Mouse (Mus musculus) layer of hippocampus, postnatal 10 days (tissue): Measurements from ENCODE around the gene Tbc1d19. TPM values are rescaled to one million over a fixed set of nuclear protein-coding genes. Genes with fewer than 3 reads are reported as not detected.

Source experiments
- DNase-seq, 2 experiments: peaks; one replicate each; pipeline ENCODE4 v3.0.0; 2021; ENCODE audit warnings: low spot score in 2 of 2
- long read RNA-seq: library from polyadenylated mRNA; stranded (forward); transcript quantifications from one replicate; pipeline ENCODE4 v2.0.0, GENCODE M21; 2023
- total RNA-seq, 2 experiments: library from RNA; stranded (reverse); gene quantifications; 2 replicates each; pipeline ENCODE4 v1.2.3; 2021

The Tbc1d19 gene
- 10 to 100 TPM; 48.2 to 60.8 TPM for total RNA-seq
- long read RNA-seq, transcript Tbc1d19-201 (21 exons, 2,273 nt) = major isoform, 32 of 38 reads
- long read RNA-seq, partial matches to known transcripts = 3 of 38 reads
- long read RNA-seq, other reads (novel, unspliced or antisense) = 3 of 38 reads

DNA sequence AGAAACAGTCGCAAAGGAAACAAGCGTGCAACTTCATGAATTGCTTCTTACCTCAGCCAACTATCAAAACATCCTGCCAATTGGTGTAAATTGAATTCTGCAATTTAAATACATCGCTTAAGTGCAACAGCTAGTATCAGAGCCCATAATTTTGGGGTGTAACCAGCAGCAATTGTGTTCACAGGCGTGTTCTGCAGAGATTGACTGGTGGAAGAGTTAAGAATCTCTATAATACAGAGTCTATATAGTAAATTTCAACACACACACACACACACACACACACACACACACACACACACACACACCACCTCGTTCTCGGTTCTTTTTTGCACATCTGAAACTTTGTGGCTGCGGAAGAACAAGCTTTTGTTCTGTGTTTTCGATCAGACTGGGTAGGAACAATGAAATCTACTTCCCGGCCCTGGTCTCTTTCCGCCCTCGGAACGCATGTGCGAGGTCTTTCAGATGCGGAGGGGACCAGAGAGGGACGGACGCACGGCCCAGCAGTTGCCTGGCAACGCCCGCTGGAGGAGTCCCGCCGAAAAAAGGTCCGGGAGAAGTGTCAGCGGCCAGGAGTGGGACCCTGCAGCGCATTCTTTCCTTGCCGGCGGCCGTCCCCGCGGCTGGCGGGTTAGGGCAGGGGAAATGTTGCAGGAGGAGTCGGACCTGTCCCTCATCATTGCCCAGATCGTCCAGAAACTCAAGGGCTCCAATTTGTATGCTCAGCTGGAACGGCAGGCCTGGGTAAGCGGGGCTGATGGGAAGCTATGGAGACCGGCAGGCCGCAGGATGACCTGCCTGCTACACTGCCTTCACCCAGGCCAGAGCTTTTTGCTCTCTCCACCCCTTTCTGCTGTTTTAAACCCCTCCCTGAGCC lies at the start of gene Tbc1d19:
TSS of gene Tbc1d19 (plus strand) at position 492 of the 877 bp plus-strand sequence.
- peak; percentile 81 to 88 for DNase-seq

DNA sequence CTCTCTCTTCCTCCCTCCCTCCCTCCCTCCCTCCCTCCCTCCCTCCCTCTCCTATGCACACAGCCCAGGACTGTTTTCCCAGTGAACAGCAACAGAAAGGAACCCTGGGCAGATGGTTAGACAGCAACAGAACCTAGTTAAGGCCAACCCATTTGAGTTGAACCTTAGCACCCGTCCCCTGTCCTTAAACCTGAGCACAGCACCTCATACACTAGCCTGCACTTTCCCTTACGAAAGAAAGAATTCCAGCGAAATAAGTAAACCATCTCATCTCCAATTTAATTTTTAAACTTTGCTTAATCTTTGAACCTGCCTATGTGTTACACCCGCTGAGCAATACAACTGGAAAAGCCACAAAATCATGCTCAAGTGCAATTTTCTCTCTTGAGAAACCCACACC lies 49.5 kb upstream of the Tbc1d19 start:
- no peak for DNase-seq

DNA sequence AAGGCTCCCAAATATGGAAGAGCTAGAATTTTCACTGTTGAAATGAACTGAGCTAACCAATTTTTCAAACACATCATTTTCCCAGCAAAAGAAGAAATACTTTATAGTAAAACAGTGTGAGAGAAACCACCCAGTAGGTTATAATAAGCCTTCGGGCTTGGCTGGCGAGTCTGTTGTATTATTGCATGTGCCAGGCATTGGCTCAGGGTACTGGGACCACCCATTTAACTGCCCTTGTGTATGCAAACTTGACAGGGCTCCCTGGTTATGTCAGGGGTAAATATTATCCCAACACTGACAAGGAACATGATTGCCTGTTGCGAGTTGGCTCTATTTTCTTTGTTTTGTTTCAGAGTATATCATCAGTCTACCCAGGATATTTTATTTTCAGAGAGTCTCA lies 48.5 kb upstream of the Tbc1d19 start:
- no peak for DNase-seq

DNA sequence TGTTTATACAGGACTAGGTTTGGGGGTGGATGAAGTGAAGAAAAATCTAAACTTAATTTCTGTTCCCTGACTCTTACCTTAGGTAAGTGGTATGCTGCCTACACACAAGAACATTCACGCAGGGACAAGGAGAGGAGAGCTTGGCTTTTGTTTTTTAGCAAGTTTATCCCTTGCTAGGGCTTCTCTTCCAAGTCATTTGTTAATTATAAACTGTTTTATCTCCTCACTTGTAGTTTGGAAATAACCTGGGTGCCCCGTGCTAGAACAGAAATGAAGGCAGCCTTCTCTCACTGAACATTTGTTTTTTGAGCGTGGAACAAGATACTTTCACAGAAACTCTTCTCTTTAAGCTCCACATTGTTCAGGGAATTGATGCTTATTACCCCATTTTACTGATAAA lies 48.1 kb upstream of the Tbc1d19 start:
- no peak for DNase-seq

DNA sequence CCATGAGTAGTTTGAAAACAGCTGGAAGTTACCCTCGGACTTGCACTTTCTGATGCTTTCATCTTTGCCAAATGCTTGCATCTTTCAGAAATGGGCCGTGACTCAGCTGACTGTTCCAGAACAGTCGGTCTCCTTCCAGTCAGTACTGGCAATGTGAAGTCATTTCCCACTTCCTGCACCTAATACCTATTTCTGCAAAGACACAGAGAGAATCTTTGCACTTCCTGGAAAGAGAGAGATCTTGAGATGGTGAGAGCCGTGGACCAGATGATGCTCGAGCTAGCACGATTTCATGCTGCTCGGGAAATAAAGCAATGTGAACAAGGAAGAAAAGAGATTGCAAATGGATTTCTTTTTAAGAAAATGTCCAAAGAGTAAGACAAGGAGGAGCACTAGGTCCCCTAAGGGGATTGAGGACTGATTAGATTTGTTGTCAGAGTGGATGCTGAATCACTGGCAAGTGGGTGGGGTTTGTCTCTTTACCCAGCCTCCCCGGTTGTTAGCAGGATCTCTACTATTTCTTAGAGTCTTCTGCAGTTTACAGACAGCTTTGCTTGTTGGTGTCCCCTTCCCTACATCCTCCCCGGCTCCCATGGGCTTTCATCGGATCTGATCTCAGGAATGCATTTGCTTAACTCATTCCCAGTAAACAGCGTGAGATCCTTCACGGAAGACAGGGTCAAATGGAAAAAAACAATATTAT lies 24.4 kb upstream of the Tbc1d19 start:
- no peak for DNase-seq

DNA sequence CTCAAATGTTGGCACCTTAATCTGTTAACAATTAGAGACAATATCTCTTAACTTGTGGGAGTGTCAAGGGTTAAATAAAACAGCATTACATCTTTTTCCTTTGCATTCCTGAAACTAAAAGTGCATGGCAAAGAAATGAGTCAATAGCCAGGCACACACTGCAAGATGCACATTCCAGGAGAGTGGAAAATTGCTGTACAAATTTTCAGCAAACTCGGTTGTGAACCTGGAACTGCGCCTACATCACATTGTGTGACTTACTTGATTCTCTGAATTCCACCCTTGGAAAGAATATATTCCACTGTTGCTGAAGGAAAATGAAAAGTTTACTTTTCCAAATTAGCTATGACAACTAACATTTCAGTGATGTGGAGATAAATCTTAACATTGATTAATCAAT lies 8.0 kb upstream of the Tbc1d19 start:
- DNase-seq = no peak

DNA sequence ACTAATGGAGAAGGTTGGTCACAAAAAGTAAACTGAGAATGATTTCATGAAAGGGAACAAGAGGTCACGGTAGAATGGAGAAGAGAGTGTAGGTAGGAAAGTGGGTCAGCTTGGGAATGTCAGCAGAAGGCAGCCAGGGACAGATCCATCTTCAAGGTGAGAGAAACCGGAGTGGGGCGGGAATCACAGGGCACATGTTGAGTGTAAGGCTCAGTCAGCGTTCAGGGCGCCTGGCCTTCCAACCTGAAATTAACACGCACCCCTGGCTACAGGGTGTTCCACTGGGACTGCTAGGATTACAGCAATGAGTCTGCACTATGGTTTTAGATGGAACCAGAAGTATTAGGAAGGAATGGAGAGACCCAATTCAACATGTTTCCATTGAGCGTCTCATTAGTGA lies 10.3 kb downstream of the Tbc1d19 start:
- DNase-seq = no peak

DNA sequence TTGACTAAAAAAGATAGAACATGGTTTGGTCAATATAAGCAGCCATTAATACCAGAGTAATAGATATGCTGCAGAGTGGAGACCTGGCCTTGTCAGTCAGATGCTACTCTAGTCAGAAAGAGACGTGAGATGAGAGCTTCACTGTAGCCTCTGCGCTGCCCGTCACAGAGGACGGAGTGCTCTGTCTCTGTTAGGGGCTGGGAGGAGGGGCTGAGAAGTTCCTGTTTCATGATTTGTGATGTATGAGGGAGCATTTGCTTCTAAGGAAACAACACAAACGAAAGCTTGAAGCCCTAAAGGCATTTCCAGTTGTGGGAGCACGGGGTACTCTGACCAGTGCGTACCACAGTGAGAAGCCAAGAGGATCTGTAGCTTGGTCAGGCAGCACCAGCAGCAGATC lies 16.5 kb downstream of the Tbc1d19 start:
- DNase-seq = no peak

DNA sequence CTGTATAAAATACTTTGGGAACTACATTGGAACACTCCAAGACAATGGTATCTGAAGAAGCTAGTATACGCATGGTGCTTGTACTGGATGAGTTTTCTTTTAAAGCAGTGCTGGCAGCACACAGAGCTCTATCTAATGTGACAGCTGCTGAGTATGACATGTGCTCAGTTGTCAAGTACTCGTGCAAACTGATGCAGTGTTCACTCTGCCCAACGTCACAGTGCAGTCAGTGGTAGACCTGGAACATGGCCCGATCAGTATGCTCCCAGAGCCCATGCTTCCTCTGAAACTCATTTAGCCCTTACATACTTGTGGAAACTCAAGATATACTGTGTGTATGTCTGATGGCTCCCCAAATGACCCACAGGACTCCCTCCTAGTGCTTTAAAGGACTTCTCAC lies 25.1 kb downstream of the Tbc1d19 start:
- no peak for DNase-seq

DNA sequence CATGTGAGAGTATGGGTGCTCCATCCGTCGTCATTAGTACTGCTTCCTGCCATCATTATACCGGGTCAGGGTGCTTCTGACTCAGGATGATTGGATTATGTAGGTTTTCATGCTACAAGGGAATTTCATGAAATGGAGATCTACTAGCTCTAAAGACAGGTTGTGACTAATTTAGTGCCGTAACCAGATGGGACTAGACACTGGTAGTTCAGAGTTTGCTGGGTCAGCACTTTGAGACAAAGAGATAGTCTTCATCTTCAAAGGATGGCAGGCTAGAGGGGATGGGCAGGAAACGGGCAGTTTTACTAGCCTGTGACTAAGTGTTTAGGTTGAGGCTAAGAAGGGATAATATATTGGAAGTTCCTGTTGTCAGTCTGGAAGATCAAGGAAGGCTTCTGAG lies 31.9 kb downstream of the Tbc1d19 start:
- DNase-seq = no peak

DNA sequence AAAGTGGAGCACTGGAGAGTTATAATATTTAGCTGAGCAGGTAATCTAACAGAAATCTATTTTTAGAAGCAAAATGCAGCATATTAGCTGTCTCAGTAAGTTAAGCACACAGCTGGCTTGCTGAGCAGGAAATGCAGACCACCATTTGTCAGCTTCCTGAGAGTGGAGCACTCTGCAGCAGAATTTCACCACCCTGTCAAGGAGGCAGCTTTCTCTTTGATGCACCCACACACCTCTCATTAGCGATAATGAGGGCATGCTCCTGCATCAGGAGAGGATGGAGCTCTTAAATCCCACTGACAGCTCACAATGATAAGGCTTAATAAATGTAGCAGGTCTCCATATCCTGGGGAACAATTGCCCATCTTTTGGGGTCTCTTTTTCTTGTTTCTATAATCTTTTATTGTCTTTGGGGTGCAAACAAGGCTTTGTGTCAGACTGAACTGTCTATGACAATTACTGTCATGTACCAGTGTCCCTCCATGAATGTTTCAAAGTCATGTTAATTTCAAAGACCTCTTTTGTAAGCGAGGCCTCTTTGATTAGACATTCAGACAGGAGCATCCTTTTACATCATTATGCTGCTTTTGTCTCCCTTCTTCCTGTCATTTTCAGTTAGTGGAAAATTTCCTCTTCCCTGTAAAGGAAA lies 39.0 kb downstream of the Tbc1d19 start:
- DNase-seq = no peak

DNA sequence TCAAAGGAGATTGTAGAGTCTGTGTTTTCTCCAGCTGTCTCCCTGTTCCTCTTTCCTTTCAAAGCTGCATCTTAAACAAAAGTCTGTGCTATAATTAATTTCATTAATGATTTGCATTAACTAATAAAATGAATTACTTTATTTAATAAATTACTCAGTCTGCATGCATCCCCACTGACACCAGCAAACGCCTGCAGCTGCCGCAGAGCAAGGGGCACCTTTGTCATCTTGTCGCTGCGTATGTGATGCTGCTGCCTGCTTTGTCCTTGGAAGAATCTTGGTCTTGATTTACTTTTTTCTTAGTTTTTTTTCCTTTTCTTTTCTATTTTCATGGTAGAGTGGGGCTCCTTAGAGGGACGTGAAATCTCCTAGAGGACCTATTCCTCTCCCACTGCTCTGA lies 43.2 kb downstream of the Tbc1d19 start:
- no peak for DNase-seq

DNA sequence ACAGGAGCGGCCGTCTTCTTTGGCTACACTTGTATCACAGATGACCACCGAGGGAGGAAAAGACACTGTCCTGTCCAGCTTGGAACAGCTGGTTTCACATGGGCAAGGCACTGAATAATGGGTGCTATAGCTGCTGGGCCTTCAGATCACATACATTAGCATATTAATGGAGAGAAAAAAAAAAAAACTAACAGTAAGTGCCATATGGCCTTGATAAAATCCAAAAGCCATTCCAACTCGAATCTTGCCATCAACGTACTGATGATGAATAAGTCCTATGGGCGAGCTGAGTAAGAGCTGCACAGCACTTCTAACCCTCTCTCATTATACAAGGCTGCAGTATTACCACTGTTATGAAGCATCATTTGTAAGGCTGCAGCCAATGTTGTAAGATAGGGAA lies 45.2 kb downstream of the Tbc1d19 start:
- no peak for DNase-seq

DNA sequence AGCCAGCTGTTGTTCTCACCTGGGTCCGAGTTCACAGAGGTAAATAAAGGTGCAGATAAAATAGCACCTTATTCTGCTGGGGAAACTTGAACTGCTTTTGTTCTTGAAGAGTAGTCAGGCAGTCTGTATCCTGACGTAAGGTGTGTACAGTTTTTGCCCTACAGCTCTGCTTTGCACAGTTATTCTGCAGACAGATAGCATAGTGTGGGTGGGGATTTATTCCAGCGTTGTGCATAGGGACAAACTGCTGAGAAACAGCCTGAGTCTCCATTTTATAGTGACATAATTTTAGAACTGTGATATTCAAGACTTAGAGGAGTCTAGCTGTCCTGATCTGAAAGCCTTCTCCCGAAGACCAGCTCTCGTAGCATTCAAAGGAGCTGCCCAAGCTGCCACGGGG lies 46.6 kb downstream of the Tbc1d19 start:
- DNase-seq = no peak

DNA sequence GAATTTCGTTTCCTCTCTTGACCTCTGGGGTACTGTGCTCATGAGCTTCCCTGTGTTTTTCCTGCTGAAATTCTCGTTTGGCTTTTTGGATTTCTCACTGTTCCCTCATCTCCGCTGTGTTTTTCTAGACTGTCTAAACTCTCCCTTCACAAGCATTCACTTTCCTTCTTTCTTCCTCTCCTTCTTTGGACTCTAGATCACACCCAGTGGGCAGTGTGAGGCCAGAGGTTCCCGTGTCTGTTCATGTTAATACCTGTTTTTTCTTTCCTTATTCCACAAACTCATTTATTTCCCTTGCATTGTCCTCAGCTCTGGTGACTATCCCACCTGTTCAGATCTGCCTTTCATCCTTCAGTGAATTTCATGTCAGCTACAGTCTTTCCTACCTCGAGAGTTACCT lies 55.7 kb downstream of the Tbc1d19 start:
- no peak for DNase-seq

DNA sequence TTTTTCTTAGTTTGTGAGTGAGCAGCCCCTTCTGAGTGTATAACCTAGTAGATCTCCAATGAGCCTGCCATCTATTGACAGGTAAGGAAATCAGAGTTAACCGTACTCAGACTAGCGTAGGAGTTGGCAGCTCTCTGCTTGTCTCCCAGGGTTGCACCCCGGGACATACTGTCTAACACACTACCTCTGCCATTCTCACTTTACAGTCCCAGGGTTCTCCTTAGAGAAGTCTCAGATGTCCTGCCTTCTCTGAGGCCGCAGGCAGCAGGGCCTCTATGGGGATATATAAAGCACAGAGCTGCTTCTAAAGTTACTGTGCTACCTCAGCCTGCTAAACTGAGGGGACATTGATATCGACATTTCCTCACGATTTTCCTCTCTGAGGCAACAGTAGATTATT lies 56.6 kb downstream of the Tbc1d19 start:
- DNase-seq = no peak

DNA sequence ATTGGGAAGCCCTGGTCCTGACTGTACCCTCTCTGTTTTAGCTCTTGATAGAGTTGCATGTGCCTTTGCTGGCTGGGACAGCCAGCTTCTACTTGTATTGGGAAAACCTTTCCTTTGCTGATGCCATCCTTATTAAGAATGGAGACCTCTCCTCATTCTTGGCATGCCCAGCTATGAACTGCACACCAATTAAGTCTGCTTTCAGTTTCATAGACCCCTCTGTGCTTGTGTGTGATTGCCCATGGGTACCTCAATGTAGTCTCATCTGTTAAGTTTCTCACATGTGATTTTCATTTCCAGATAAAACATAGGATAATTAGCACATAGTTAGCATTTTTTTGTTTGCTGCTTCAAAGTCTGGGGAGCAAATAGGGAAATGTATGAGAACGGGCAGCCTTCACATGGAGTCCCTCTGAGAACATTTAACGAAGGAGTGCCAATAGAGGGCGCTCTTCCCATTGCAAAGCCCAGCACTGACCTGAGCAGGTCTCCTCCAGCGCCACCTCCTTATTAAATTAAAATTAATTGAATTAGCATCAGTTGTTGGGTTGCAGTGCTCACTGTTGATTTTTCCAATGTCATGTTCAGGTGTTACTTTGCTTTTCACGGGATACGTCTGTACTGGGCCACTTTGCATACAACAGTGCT lies 62.4 kb downstream of the Tbc1d19 start:
- peak; percentile 69 to 79 for DNase-seq

DNA sequence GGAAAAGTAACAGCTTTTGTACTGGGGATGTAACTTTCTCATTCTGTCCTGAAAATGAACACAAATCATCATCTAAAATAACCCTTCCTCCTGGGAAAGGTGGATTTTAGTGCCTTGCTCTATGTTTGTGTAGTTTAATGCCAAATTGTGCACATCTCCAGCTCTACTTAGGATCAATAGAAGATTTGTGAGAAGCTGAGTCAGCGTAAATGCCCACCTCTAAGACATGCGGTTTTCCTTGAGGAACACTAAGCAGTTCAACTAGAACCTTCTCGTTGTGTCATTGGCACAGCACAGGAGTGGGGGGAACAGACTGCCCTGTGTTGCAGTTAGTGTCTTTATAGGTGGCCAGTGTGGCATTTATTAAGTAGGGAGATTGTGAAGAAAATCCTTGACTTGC lies 65.6 kb downstream of the Tbc1d19 start:
- no peak for DNase-seq

DNA sequence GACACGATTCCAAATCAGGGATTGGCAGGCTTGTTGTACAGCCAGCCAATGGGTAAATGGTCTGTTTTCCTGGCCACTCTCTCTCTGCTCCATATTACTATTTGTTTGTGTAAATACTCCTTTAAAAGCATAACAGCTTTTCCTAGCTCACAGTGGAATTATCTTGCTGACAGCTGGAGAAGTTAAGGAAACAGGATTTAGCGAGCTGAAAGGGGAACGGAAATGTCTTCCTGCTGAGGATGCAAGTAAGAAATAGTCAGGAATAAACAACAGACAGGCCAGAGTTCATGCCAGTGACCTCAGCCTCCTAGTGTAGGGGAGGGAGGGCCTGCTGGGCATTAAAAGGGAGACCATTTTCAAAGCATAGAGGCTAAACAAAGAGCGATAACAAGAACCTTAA lies 71.3 kb downstream of the Tbc1d19 start:
- no peak for DNase-seq

DNA sequence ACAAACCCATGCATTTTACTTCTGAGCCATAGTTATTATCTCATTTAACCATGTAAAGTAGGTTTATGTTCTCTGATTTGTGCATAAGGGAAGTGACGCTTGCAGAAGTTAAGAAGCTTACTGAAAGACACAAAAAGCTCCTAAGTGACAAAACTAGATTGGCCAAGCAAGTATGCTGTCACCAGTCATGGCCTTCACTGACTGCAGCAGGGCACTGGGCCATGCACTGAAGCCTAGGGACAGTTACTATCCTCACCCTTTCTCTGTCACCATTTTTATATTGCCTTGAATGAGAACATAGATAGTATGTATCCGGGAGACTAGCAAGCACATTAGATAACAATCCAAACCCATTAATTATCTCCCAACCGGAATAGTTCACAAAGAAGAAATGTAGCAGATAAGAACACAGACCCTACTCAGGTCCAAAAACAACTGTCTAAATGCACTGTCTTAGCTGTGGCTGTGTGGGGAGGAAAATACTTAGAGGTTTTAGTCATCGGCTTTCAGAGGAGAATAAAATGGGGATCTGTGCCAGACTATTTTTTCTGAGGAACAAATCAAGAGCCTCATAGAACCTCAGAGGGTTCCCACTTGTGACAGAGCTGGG lies 72.1 kb downstream of the Tbc1d19 start:
- DNase-seq = no peak

DNA sequence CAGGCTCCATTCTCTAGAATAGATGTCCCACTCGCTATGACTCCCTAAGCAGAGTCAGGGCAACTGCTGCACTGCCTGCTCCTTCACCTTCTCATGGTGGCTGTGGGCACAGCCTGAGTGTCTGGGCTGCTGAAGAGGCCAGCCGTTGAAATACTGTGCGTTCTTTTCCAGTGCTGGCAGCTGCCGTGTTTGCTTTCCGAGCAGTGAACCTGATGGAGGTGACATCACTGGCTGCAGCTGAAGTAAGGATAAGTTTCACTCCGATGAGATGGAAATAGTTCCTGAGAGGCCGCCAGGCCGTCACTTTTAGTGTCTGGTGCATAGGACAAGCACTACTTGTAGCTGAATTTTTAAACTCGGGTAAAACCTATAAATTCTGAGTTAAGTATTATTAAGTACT lies 92.0 kb downstream of the Tbc1d19 start:
- DNase-seq = no peak
